Mouse (Mus musculus) G1E (cell line): ENCODE results near the gene Klhl2. TPM values are rescaled to one million over a fixed set of nuclear protein-coding genes. Genes with fewer than 3 reads are reported as not detected.

Experiments used
- ATAC-seq: 2 replicates; pipeline ENCODE4 v1.8.0; 2016; ENCODE audit warnings: mild to moderate bottlenecking; ENCODE audit not compliant: insufficient number of reproducible peaks, poor library complexity, low FRiP score, severe bottlenecking; ENCODE audit errors: extremely low read depth
- DNase-seq: peaks from one replicate; pipeline ENCODE4 v3.0.0; 2012; ENCODE audit warnings: low spot score
- H3K27me3 ChIP-seq: 2 replicates; pipeline ENCODE4 v1.6.1; 2012; ENCODE audit warnings: mild to moderate bottlenecking, low read length, inconsistent platforms; ENCODE audit not compliant: insufficient read depth
- H3K36me3 ChIP-seq: replicated peaks from 2 replicates; pipeline ENCODE3; 2012; ENCODE audit warnings: mild to moderate bottlenecking, inconsistent platforms
- H3K4me1 ChIP-seq: 2 replicates; pipeline ENCODE4 v1.6.1; 2012; ENCODE audit warnings: low read depth, low read length, inconsistent platforms, mixed read lengths; ENCODE audit not compliant: insufficient read depth
- H3K4me3 ChIP-seq: 2 replicates; pipeline ENCODE4 v1.5.1; 2012; ENCODE audit warnings: low read depth, mild to moderate bottlenecking, inconsistent platforms, low read length, moderate library complexity, mixed read lengths
- H3K9me3 ChIP-seq: replicated peaks from 2 replicates; pipeline ENCODE4 v1.6.1; 2012; ENCODE audit warnings: inconsistent platforms
- CTCF ChIP-seq: IDR thresholded peaks from 2 replicates; pipeline ENCODE4 v1.5.1; 2012; ENCODE audit warnings: low read depth, low read length, inconsistent platforms, mixed read lengths
- GATA1 ChIP-seq: IDR thresholded peaks from 2 replicates; pipeline ENCODE4 v1.6.1; 2012; ENCODE audit warnings: borderline replicate concordance, low read length, inconsistent platforms, mixed read lengths
- GATA2 ChIP-seq: IDR thresholded peaks from 2 replicates; pipeline ENCODE4 v1.6.1; 2012; ENCODE audit warnings: low read depth, low read length, inconsistent platforms, borderline replicate concordance
- POLR2AphosphoS5 ChIP-seq: IDR thresholded peaks from 2 replicates; pipeline ENCODE4 v1.6.1; 2012; ENCODE audit warnings: low read depth, low read length, inconsistent platforms; ENCODE audit not compliant: insufficient replicate concordance
- TAL1 ChIP-seq: conservative IDR thresholded peaks from 2 replicates; pipeline ENCODE4 v1.6.1; 2012; ENCODE audit warnings: low read depth, low read length, inconsistent platforms, mixed read lengths
- polyA plus RNA-seq: library from polyadenylated mRNA; stranded (reverse); fragments of >175 nt; gene quantifications from 2 replicates; pipeline ENCODE4 v1.2.3, GENCODE M21; 2012
- total RNA-seq, 2 experiments: library from RNA; stranded (forward) in 1 of 2; stranded (reverse) in 1 of 2; fragments of 200-1000 nt in 1 of 2; fragments of >200 nt in 1 of 2; fragmentation: Nextera tagmentation in 1 of 2; gene quantifications; 2 replicates each; pipeline ENCODE4 v1.2.3; 2014 to 2017

Gene Klhl2
- total and polyA plus RNA-seq, 3 experiments: 4.2 to 14.2 (median 8.6) TPM

GRCm38 (mm10) chr8:64746215-64747058 is 103.4 kb downstream of the Klhl2 start:
- no peak for DNase-seq
- Histone ChIP-seq H3K27me3 (no peaks in the 10 kb centered on the region), H3K36me3 (peaks cover 58% of the 10 kb centered on the region), H3K9me3 (no peaks in the 10 kb centered on the region), H3K4me3 (no peak overlapping the region), H3K4me1 (peaks cover 2% of the 10 kb centered on the region; the same call in 1 of the 2 replicates)
- TF ChIP-seq POLR2AphosphoS5 (no peak), GATA2 (no peak), GATA1 (no peak), TAL1 (no peak), CTCF (no peak)
- ATAC-seq: no peak

GRCm38 (mm10) chr8:64740547-64741211 is 109.1 kb downstream of the Klhl2 start:
- H3K9me3 ChIP-seq: no peaks in the 10 kb centered on the region
- H3K27me3 ChIP-seq: no peaks in the 10 kb centered on the region
- H3K4me1 ChIP-seq: peaks cover 16% of the 10 kb centered on the region
- H3K4me3 ChIP-seq: no peak overlapping the region; the same call in 1 of the 2 replicates
- ATAC-seq (peak; percentile 71), DNase-seq (no peak)
- TF ChIP-seq TAL1: no peak
- no peak for TF ChIP-seq GATA1
- no peak for TF ChIP-seq GATA2
- no peak for TF ChIP-seq POLR2AphosphoS5
- no peak for TF ChIP-seq CTCF
- H3K36me3 ChIP-seq: peaks cover 22% of the 10 kb centered on the region

- ATAC-seq (no peak), DNase-seq (no peak)
- no peak for TF ChIP-seq CTCF
- TF ChIP-seq POLR2AphosphoS5: no peak
- no peak for TF ChIP-seq GATA2
- no peak for TF ChIP-seq GATA1
- TF ChIP-seq TAL1: no peak
- Histone ChIP-seq H3K27me3 (no peaks in the 10 kb centered on the region), H3K4me3 (no peak overlapping the region), H3K4me1 (peaks cover 25% of the 10 kb centered on the region), H3K36me3 (peaks cover 14% of the 10 kb centered on the region), H3K9me3 (no peaks in the 10 kb centered on the region)
Observed at GRCm38 (mm10) chr8:64738916-64739315, 110.9 kb downstream of the Klhl2 start.

- no peak for TF ChIP-seq GATA2
- no peak for TF ChIP-seq CTCF
- no peak for TF ChIP-seq POLR2AphosphoS5
- no peak for TF ChIP-seq TAL1
- no peak for TF ChIP-seq GATA1
- no peak for DNase-seq
Observed at GRCm38 (mm10) chr8:64736767-64737323, 113.0 kb downstream of the Klhl2 start.

GRCm38 (mm10) chr8:64735161-64735560 is 114.7 kb downstream of the Klhl2 start:
- Histone ChIP-seq H3K4me1 (peaks cover 31% of the 10 kb centered on the region), H3K4me3 (no peak overlapping the region), H3K9me3 (no peaks in the 10 kb centered on the region), H3K27me3 (no peaks in the 10 kb centered on the region), H3K36me3 (peaks cover 13% of the 10 kb centered on the region)
- ATAC-seq: no peak
- TF ChIP-seq GATA2 (no peak), POLR2AphosphoS5 (no peak), TAL1 (no peak), GATA1 (no peak)
- DNase-seq: no peak

More at GRCm38 (mm10) chr8:64736767-64737323, 113.0 kb downstream of the Klhl2 start:
- Histone ChIP-seq H3K9me3 (no peaks in the 10 kb centered on the region), H3K36me3 (peaks cover 4% of the 10 kb centered on the region), H3K4me3 (no peak overlapping the region), H3K27me3 (no peaks in the 10 kb centered on the region), H3K4me1 (peaks cover 33% of the 10 kb centered on the region)
- ATAC-seq: no peak

- peak; percentile 97 for ATAC-seq
- H3K27me3 ChIP-seq: no peaks in the 10 kb centered on the region
- no peaks in the 10 kb centered on the region for H3K9me3 ChIP-seq
- peaks cover 44% of the 10 kb centered on the region for H3K4me1 ChIP-seq
- DNase-seq: peak; percentile 95
- peaks cover 29% of the 10 kb centered on the region for H3K36me3 ChIP-seq
- H3K4me3 ChIP-seq: peak within 1 kb of the TSS; percentile 93
- TF ChIP-seq GATA1 (no peak), TAL1 (no peak), POLR2AphosphoS5 (no peak), GATA2 (no peak), CTCF (no peak)
Observed at GRCm38 (mm10) chr8:64733271-64733943, 116.4 kb downstream of the Klhl2 start, which contains the start of gene Msmo1. Gene Msmo1 (minus strand): TSS chr8:64733792.
